Mouse (Mus musculus): ENCODE data around the gene Wdr62. TPM values are rescaled to one million over a fixed set of nuclear protein-coding genes. Genes with fewer than 3 reads are reported as not detected.
A peak's percentile ranks its signal among the peaks of the same experiment; 100 is the strongest.

Gene Wdr62
- total and polyA plus RNA-seq, 2 experiments from 2014 or later, result 4.0 to 7.0 TPM

- Histone ChIP-seq H3K4me2 (ENCODE audit: low read depth, low read length) (no peak within 1 kb of the TSS), H3K4me3 (ENCODE audit: low read length) (no peak within 1 kb of the TSS), H3K9ac (replicated peaks; ENCODE audit: low read length) (no peak within 1 kb of the TSS), H3K27me3 (ENCODE audit: insufficient read depth, low read length) (no peaks in the 10 kb centered on the region), H3K9me3 (ENCODE audit: low read length) (no peaks in the 10 kb centered on the region), H3K36me3 (ENCODE audit: insufficient read depth, low read length) (peaks cover 5% of the 10 kb centered on the region; the same call in 1 of the 2 replicates), H3K27ac (no peak within 1 kb of the TSS), H3K4me1 (ENCODE audit: insufficient read depth, low read length) (peaks cover 5% of the 10 kb centered on the region; the same call in 1 of the 2 replicates)
- 78% methylated on average over 4 of the region's 4 CpGs for WGBS
- ATAC-seq (no peak), DNase-seq (ENCODE audit: low spot score) (no peak)
- TF ChIP-seq CTCF (IDR thresholded peaks at IDR 0.05; ENCODE audit: low read depth), result no peak
These were observed 44.6 kb downstream of the Wdr62 start, which contains the start of gene Ovol3 for GRCm38 (mm10) chr7:30235625-30236024. Ovol3 (minus strand) TSS chr7:30235725.

DNA sequence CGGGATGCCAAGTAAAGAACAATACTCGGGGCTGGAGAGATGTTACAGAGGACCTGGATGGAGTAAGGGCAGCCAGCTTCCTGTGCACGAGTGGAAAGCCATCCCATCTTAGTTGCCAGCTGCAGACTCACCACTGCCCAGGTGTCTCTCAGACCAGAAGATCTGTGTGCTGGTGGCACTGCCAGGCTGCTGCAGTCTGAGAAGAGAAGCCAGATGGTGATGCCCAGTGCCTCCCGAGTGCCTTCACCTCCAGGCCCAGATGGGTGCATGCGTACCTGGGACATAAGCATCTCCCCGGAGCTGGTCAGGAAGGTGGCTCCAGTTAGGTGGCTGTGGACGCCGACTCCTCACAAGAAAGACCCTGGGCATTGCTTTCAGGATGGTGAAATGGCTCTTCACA lies 45.1 kb downstream of the Wdr62 start:
- Histone ChIP-seq H3K27me3 (ENCODE audit: insufficient read depth, low read length) (no peaks in the 10 kb centered on the region), H3K27ac (no peak overlapping the region), H3K9ac (replicated peaks; ENCODE audit: low read length) (no peak overlapping the region), H3K4me1 (ENCODE audit: insufficient read depth, low read length) (peaks cover 7% of the 10 kb centered on the region; the same call in 1 of the 2 replicates), H3K36me3 (ENCODE audit: insufficient read depth, low read length) (peaks cover 5% of the 10 kb centered on the region; the same call in 1 of the 2 replicates), H3K9me3 (ENCODE audit: low read length) (no peaks in the 10 kb centered on the region), H3K4me3 (ENCODE audit: low read length) (no peak overlapping the region), H3K4me2 (ENCODE audit: low read depth, low read length) (no peak overlapping the region)
- no peak for DNase-seq (ENCODE audit: low spot score)
- WGBS, result 89% methylated on average over 8 of the region's 8 CpGs
- no peak for ATAC-seq
- TF ChIP-seq CTCF (IDR thresholded peaks at IDR 0.05; ENCODE audit: low read depth), result no peak

GRCm38 (mm10) chr7:30234276-30234858 lies 45.9 kb downstream of the Wdr62 start:
- peaks cover 5% of the 10 kb centered on the region; the same call in 1 of the 2 replicates for H3K36me3 ChIP-seq (ENCODE audit: insufficient read depth, low read length)
- no peak for TF ChIP-seq CTCF (IDR thresholded peaks at IDR 0.05; ENCODE audit: low read depth)
- H3K4me1 ChIP-seq (ENCODE audit: insufficient read depth, low read length), result peaks cover 7% of the 10 kb centered on the region; the same call in 1 of the 2 replicates
- no peaks in the 10 kb centered on the region for H3K27me3 ChIP-seq (ENCODE audit: insufficient read depth, low read length)
- no peaks in the 10 kb centered on the region for H3K9me3 ChIP-seq (ENCODE audit: low read length)
- no peak overlapping the region for H3K27ac ChIP-seq
- DNase-seq (ENCODE audit: low spot score), result no peak
- H3K4me2 ChIP-seq (ENCODE audit: low read depth, low read length), result no peak overlapping the region
- H3K4me3 ChIP-seq (ENCODE audit: low read length), result no peak overlapping the region
- no peak overlapping the region for H3K9ac ChIP-seq (replicated peaks; ENCODE audit: low read length)
- no peak for ATAC-seq
- 92% methylated on average over 15 of the region's 15 CpGs for WGBS

GRCm38 (mm10) chr7:30233387-30233786 lies 46.8 kb downstream of the Wdr62 start:
- DNase-seq (ENCODE audit: low spot score) (no peak), ATAC-seq (no peak)
- Histone ChIP-seq H3K9me3 (ENCODE audit: low read length) (no peaks in the 10 kb centered on the region), H3K36me3 (ENCODE audit: insufficient read depth, low read length) (peaks cover 5% of the 10 kb centered on the region; the same call in 1 of the 2 replicates), H3K27ac (no peak overlapping the region), H3K27me3 (ENCODE audit: insufficient read depth, low read length) (no peaks in the 10 kb centered on the region), H3K4me3 (ENCODE audit: low read length) (no peak overlapping the region), H3K4me1 (ENCODE audit: insufficient read depth, low read length) (peaks cover 7% of the 10 kb centered on the region; the same call in 1 of the 2 replicates), H3K4me2 (ENCODE audit: low read depth, low read length) (peak overlapping the region; percentile 58; the same call in 1 of the 2 replicates), H3K9ac (replicated peaks; ENCODE audit: low read length) (no peak overlapping the region)
- 89% methylated on average over 20 of the region's 20 CpGs for WGBS
- TF ChIP-seq CTCF (IDR thresholded peaks at IDR 0.05; ENCODE audit: low read depth), result no peak

DNA sequence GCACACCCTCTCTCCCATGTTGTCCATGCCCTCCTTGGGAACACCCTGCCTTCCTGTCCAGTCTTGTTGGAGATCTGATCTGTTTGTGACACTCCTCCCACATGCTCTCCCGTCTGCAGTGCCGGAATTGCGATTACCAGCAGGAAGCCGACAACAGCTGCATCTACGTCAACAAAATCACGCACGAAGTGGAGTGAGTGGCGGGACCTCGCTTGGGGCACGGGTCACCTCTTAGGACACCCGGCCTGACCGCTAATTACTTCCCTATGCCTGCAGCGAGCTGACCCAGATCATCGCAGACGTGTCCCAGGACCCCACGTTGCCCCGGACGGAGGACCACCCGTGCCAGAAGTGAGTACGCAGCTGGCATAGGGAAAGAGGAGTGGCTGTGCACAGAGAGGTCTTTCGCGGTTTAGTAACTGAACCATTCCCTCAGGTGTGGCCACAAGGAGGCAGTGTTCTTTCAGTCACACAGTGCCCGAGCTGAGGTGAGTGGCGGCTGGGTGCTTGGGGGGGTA lies 47.5 kb downstream of the Wdr62 start:
- Histone ChIP-seq H3K27me3 (ENCODE audit: insufficient read depth, low read length) (no peaks in the 10 kb centered on the region), H3K4me1 (ENCODE audit: insufficient read depth, low read length) (peaks cover 7% of the 10 kb centered on the region; the same call in 1 of the 2 replicates), H3K36me3 (ENCODE audit: insufficient read depth, low read length) (peaks cover 9% of the 10 kb centered on the region), H3K4me2 (ENCODE audit: low read depth, low read length) (peak overlapping the region; percentile 58), H3K9me3 (ENCODE audit: low read length) (no peaks in the 10 kb centered on the region), H3K27ac (peak overlapping the region; percentile 94), H3K9ac (replicated peaks; ENCODE audit: low read length) (peak overlapping the region; percentile 64), H3K4me3 (ENCODE audit: low read length) (peak overlapping the region; percentile 66)
- peak; percentile 66 for DNase-seq (ENCODE audit: low spot score)
- 7% methylated on average over 24 of the region's 24 CpGs for WGBS
- peak; percentile 14 for ATAC-seq
- TF ChIP-seq CTCF (IDR thresholded peaks at IDR 0.05; ENCODE audit: low read depth), result peak; percentile 71

DNA sequence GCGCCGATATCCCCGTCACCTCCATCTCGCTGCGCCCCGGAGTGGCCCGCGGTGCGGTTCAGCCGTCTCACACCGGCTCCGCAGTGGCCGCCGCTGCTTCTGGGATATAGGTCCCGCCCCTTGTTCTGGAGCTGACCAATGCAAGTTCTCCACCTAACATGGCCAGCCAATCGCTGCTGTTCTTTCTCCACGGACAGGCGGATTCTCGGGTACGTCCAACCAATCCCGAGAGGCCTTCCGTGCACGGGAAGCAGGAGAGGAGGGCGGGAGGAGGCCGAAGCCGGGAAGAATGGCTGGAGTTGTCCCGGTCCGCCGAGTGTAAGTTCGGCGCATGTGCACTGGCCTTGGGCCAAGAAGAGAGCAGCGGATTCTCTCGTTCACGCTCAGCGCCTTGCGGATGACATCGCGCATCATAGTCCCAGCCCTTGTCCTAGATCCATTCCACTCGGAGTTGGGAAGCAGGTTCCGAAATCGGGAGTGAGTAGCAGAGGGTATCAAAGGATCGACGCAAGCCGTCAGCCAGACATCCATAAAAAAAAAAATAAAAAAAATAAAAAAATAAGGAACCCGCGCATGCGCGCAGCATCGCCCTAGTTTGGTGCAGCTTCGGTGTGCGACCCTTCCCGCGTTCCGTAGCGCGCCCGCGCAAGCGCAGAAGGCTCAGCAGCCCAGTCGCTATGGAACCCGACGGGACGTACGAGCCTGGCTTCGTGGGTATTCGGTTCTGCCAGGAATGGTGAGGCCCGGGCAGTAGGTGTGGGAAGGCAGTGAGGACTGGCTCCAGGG lies 48.4 kb downstream of the Wdr62 start, which contains the start of the genes Polr2i and Tbcb:
TSS of gene Polr2i (plus strand) at position 280 of the 786 bp plus-strand sequence.
TSS of gene Tbcb (minus strand) at position 604 of the 786 bp plus-strand sequence.
- peak; percentile 96 for ATAC-seq
- no peaks in the 10 kb centered on the region for H3K9me3 ChIP-seq (ENCODE audit: low read length)
- TF ChIP-seq CTCF (IDR thresholded peaks at IDR 0.05; ENCODE audit: low read depth), result no peak
- DNase-seq (ENCODE audit: low spot score), result peak; percentile 100
- H3K27ac ChIP-seq, result peak within 1 kb of the TSS; percentile 94
- peak within 1 kb of the TSS; percentile 72 for H3K4me2 ChIP-seq (ENCODE audit: low read depth, low read length)
- H3K4me3 ChIP-seq (ENCODE audit: low read length), result peak within 1 kb of the TSS; percentile 66
- H3K4me1 ChIP-seq (ENCODE audit: insufficient read depth, low read length), result peaks cover 7% of the 10 kb centered on the region; the same call in 1 of the 2 replicates
- WGBS, result under 1% methylated on average over 67 of the region's 67 CpGs
- H3K27me3 ChIP-seq (ENCODE audit: insufficient read depth, low read length), result no peaks in the 10 kb centered on the region
- H3K36me3 ChIP-seq (ENCODE audit: insufficient read depth, low read length), result peaks cover 17% of the 10 kb centered on the region
- H3K9ac ChIP-seq (replicated peaks; ENCODE audit: low read length), result peak within 1 kb of the TSS; percentile 64
